Mouse (Mus musculus): ENCODE results near the gene Erap1.
"Not testable (repeated sequence)": the region's sequence is repeated elsewhere in the genome, so short reads cannot be mapped to it uniquely, and the experiment has no call there.

Gene Erap1

DNA sequence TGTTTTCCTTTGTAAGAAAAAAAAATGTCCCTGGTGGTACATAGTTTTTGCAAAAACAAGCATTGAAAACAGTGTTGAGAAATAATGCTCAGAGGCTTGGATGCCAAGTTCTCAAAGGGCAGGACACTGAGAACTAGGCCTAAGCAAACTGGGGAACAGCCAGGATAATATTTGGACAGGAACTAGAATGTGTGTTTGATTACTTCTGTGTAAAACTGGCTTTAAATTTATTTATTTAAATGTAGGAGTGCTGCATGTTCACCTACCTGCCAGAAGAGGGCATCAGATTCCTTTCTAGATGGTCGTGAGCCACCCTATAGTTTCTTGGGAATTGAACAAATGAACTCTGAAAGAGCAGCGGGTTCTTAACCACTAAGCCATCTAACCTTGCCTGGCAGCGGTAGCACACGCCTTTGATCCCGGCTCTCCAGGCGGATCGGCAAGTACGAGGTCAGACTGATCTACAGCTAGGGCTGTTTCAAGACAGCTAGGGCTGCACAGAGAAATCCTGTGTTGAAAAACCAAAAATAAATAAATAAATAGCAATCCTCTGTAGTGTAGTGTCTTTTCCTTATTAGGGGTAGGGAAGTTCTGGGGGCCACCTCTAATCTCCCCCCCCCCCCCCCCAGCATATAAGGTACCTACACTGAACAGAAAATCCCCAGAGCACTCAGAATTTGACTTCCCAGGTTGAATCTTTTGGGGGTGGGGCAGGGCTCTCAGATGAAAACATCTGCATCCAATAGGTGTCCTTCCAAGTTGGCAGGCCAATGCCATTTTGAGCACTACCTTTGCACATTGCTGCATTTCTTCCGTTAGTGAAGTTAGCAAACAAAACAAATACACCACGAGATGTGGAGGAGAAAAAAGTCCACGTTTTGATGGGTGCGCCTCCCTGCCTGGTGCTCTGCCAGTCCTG, at the start of gene Erap1:
TSS of gene Erap1 (plus strand) at position 776 of the 919 bp plus-strand sequence.
- peak in 1 of 2 experiments; percentile 22 for DNase-seq (ENCODE audit: low spot score in 2 of 2)

DNA sequence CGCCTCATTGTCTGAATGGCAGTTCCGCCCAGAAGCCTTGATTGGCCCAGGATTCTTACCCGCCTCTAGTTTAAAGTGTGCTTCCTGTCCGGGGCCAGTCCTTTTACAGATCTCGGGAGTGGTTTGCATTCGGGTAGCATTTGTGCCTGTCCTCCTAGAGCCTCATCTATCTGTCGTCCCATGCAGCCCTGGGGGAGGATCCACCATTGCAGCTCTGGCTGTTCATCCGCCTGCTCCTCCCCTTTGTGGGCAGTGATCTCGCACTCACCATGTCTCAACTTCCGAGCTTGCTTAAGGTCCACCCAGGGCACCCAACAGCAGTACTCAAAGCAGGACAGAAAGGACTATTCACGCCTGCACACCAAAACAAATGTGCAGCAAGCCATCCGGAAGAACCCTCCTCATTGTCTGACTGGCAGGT, 48.0 kb upstream of the Erap1 start:
- not testable (repeated sequence) for DNase-seq (ENCODE audit: low spot score in 2 of 2)

DNA sequence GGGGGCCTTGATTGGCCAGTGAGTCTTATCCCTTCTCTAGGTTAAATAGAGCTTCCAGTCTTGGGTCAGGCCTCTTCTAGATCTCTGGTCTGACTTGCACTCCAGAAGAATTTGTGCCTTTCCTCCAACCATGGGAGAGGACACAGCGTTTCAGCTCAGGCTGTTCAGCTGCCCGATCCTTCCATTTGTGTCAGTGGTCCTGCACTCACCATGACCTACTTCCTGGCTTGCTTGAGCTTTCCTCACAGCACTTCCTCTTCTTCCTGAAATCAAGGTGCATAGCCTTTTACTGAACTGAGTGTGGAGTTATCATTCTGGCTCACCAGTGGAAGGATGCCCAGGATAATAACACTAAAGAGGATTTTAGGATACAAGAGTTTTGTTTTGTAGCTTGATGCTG, 47.5 kb upstream of the Erap1 start:
- not testable (repeated sequence) for DNase-seq (ENCODE audit: low spot score in 2 of 2)

DNA sequence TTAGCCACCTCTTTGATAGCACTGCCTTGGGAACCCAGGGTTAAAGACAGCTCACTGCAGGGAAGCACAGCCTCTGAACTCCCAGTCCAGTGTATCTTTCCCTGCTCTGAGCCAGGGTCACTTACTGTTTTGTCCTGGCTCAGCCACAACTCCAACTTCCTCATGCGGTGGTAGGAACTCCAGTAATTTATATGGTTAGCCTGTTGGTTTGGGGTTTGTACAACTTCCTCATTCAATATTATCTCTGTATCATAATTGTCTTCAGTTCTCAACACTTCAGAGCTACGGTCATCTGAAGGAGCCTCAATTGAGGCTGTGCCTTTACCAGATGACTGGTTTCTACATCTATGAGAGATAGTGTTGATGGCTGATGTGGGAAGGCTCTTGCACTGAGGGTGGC, 42.3 kb upstream of the Erap1 start:
- not testable (repeated sequence) for DNase-seq (ENCODE audit: low spot score in 2 of 2)

DNA sequence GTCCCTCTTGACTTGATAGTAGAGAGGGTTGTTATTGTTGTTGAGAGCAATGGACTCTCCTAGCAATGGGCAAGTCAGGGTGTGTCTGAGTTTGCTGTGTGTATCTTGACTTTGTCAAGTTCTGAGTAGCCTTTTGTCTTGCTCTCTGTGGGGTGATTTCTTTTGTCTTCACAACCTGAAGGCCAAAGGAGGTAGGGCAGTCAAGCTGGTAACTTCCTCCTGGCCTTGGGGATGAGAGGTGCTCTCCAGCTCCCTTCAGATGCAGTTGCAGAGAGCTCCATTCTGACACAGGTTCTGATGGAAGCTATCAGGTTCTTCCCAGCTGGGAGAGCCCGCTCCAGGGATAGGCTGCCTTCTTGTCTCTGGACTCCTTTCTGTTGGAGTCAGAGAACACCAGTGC, 37.6 kb upstream of the Erap1 start:
- DNase-seq (ENCODE audit: low spot score in 2 of 2): not testable (repeated sequence)

- peak; percentile 47 to 65 for DNase-seq (ENCODE audit: low spot score in 2 of 2)
Observed at GRCm38 (mm10) chr13:74617163-74618019, 22.0 kb upstream of the Erap1 start.

GRCm38 (mm10) chr13:74632327-74632726, 7.0 kb upstream of the Erap1 start:
- no peak for DNase-seq (ENCODE audit: low spot score in 2 of 2)

DNA sequence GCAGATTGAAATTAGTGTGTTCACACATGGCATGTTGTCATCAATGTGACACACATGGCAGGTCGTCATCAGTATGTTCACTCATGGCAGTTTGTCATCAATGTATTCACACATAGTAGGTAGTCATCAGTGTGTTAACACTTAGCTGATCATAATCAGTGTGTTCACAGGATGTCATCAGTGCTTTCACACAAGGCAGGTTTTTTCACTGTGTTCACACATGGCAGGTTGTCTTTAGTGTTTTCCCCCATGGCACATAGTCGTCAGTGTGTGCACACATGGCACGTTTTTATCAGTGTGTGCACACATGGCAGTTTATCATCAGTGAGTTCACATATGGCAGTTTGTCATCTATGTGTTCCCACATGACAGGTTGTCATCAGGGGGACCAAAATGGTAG, 6.5 kb upstream of the Erap1 start:
- no peak for DNase-seq (ENCODE audit: low spot score in 2 of 2)

DNA sequence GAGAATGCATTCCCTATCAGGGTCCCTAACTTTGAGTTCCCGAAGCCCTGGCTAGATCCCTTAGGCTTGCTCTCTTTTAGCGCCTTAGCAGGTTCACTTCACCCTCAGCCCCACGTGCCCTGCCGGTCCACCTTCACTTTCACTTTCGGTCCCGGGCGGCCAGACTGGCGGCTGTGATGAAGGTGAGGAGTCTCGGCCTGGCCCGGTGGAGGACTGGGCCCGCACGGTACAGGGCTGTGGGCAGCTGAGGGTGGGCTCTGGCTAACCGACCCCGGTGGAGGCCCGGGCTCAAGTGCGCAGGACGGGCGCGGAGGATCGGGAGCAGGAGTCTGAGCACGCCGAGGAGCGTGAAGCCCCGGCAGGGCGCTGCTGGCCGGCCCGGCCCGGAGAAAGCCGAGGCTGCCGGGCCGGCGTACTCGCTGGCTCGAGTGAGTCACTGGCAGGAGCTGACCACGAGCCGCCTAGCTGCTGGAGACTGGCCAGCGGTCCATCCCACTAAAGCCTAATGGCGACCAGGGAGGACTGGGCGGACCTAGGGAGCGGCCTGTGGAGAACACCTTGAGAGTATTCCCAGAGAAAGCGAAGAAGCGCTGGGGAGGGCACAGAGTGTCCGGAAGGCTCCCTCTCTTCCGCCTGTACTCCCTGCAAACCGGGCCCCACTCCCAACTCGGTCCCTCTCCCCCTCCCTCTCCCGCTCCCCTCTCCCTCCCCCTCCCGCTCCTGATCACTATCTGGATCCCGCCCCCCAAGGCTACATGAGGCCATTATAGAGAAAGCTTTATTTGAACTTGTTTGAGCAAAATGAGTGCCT, 549 bp downstream of the Erap1 start:
- DNase-seq (ENCODE audit: low spot score in 2 of 2): peak; percentile 35 to 50

GRCm38 (mm10) chr13:74640523-74640920, 1.2 kb downstream of the Erap1 start:
- DNase-seq (ENCODE audit: low spot score in 2 of 2): not testable (repeated sequence)

DNA sequence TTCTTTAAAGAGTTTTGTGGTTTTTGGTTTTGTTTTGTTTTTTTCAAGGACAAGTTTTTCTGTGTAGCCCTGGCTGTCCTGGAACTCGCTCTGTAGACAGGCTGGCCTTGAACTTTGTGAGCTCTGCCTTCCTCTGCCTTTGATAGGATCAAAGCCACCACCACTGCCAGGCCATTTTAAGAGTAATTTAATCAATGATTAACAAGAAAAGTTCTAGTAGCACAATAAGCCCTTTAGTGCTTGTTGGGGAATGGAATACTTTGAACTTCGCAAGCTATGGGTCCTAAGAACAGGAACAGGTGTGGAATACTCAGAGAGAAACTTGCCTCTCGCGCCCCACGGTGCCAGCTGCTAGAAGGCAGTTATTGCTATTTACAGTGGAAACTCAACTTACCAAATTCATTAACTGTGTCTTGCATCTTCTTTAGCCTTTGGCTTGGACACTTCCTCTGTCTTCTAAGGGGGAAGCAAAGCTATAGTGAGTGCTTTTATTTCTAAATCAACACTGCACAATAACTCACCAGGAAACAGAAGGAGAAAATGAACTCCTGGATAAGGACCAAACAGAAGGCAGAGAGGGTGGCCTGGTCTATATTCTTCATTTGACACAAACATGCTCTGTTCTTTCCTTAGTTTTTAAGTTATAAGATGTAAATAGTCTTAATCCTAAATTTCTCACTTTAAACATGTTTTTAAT, 56.3 kb downstream of the Erap1 start:
- DNase-seq (ENCODE audit: low spot score in 2 of 2): no peak

- DNase-seq (ENCODE audit: low spot score in 2 of 2): no peak
Observed at GRCm38 (mm10) chr13:74696225-74696624, 56.9 kb downstream of the Erap1 start.

- no peak for DNase-seq (ENCODE audit: low spot score in 2 of 2)
Observed at GRCm38 (mm10) chr13:74719002-74719401, 79.6 kb downstream of the Erap1 start.

DNA sequence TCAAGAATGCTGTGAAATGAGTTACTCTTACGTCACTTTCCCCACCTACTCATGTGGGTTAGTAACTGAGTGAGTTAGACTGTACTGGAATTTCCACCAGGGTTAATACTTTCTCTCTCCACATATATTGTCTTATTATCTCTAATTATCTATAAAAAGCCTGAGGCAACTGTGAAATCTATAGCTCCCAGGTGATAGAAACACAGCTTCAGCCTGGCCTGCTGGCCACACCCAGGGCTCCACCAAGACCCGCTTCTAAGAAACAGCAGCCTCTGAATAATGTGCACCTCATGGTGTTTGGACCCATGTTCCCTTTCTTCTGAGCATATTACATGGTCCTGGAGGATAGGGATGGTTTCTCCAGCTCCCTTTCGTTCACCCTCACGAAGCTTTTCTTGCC, 94.4 kb downstream of the Erap1 start:
- no peak for DNase-seq (ENCODE audit: low spot score in 2 of 2)

GRCm38 (mm10) chr13:74735834-74736233, 96.5 kb downstream of the Erap1 start:
- DNase-seq (ENCODE audit: low spot score in 2 of 2): no peak

DNA sequence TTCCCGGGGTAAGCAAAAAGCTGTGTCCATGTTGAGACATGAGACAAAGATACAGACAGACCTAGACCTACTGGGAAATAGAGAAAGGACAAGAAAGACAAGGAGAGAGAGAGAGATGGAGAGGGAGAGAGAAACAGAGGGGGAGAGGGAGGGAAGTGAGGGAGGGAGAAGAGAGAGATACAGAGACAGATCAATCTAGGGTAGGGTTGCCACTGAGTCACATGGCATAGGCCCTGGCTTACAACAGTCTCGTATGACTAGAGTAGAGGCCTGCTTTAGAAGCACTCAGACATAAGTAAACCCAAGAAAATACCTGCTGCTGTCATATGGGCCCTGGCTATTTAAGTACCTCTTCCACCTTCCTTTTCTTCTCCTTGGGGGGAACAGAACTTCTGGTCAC, 97.0 kb downstream of the Erap1 start:
- DNase-seq (ENCODE audit: low spot score in 2 of 2): no peak
